Mouse (Mus musculus): Measurements from ENCODE around the gene Gigyf2. TPM values are rescaled to one million over a fixed set of nuclear protein-coding genes. Genes with fewer than 3 reads are reported as not detected.
"Not testable (repeated sequence)": the region's sequence is repeated elsewhere in the genome, so short reads cannot be mapped to it uniquely, and the experiment has no call there.

Gigyf2 gene
- polyA plus RNA-seq, 1 experiment from 2014 or later = 64.6 TPM

DNA sequence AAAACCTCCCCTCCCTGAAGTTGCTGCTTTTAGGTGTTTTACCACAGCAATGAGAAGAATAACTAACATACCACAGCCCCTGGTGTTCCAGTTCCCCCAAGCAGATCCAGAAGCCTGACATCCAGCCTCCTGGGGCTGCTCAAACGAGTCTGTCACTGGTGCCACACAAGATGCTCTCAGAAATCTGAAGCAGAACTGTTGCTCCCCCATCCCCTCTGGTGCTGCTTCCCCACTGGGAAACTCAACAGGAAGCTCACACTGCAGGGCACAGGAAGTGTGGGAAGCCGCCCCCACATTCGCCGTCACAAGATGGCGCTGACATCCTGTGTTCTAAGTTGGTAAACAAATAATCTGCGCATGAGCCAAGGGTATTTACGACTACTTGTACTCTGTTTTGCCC, 133.1 kb downstream of the Gigyf2 start:
- not testable (repeated sequence) for H3K4me1 ChIP-seq (ENCODE audit: control insufficient read depth, insufficient read depth, low read depth, low read length); H3K27me3 ChIP-seq (replicated peaks; ENCODE audit: control insufficient read depth, insufficient read depth, low read length); H3K4me2 ChIP-seq (ENCODE audit: low read length); H3K27ac ChIP-seq (ENCODE audit: low read depth, low read length); H3K9me3 ChIP-seq (ENCODE audit: control insufficient read depth, low read length); H3K36me3 ChIP-seq (ENCODE audit: control insufficient read depth, insufficient read depth, low read length); ATAC-seq; H3K4me3 ChIP-seq (ENCODE audit: low read length); H3K9ac ChIP-seq (ENCODE audit: low read depth, low read length)
- 84% methylated on average over 5 of the region's 7 CpGs for WGBS

DNA sequence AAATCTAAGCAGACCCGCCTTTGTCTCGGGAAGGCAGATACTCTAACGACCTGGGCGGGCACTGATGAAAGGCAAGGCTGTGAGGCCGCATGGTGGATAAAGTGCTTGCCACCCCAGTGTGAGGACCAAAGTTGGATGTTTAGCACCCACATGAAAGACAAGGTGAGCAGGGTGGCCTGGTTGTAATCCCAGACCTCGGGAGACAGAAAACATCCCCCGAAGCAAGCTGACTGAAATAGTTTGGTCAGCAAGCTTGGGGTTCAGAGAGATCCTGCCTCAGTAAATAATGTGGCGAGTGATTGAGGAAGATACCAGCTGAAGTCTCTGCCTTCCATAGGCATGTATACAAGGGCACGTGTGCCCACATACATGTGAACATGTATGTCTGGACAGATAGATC, 140.7 kb downstream of the Gigyf2 start:
- Histone ChIP-seq H3K4me2 (ENCODE audit: low read length) (no peak overlapping the region), H3K27ac (ENCODE audit: low read depth, low read length) (no peak overlapping the region), H3K9me3 (ENCODE audit: control insufficient read depth, low read length) (no peaks in the 10 kb centered on the region), H3K36me3 (ENCODE audit: control insufficient read depth, insufficient read depth, low read length) (no peaks in the 10 kb centered on the region), H3K4me1 (ENCODE audit: control insufficient read depth, insufficient read depth, low read depth, low read length) (no peaks in the 10 kb centered on the region), H3K4me3 (ENCODE audit: low read length) (no peak overlapping the region), H3K27me3 (replicated peaks; ENCODE audit: control insufficient read depth, insufficient read depth, low read length) (no peaks in the 10 kb centered on the region), H3K9ac (ENCODE audit: low read depth, low read length) (no peak overlapping the region)
- 85% methylated on average over 9 of the region's 9 CpGs for WGBS
- no peak for ATAC-seq

DNA sequence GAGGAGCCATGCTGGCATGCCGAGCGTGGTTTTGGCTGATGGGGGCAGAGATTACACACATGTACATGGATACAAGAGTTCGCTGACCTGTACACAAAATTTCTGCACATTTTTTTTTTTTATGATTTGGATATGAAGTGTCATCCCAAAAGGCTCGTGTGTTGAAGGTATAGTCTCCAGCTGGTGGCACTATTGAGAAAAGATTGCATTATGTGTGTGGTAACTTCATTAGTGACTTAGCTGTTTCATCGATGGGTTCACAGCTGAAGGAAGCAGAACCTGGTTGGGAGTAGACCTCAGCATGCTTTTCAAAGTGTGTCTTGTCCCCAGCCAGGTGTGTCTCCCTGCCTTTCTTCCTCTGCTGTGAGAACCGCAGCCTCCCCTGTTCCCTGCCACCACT, 141.5 kb downstream of the Gigyf2 start:
- Histone ChIP-seq H3K36me3 (ENCODE audit: control insufficient read depth, insufficient read depth, low read length) (no peaks in the 10 kb centered on the region), H3K4me3 (ENCODE audit: low read length) (no peak overlapping the region), H3K27ac (ENCODE audit: low read depth, low read length) (no peak overlapping the region), H3K9ac (ENCODE audit: low read depth, low read length) (no peak overlapping the region), H3K4me2 (ENCODE audit: low read length) (no peak overlapping the region), H3K9me3 (ENCODE audit: control insufficient read depth, low read length) (no peaks in the 10 kb centered on the region), H3K27me3 (replicated peaks; ENCODE audit: control insufficient read depth, insufficient read depth, low read length) (no peaks in the 10 kb centered on the region), H3K4me1 (ENCODE audit: control insufficient read depth, insufficient read depth, low read depth, low read length) (no peaks in the 10 kb centered on the region)
- no peak for ATAC-seq
- 78% methylated on average over 6 of the region's 6 CpGs for WGBS

- H3K27me3 ChIP-seq (replicated peaks; ENCODE audit: control insufficient read depth, insufficient read depth, low read length); H3K4me3 ChIP-seq (ENCODE audit: low read length); H3K4me1 ChIP-seq (ENCODE audit: control insufficient read depth, insufficient read depth, low read depth, low read length); H3K27ac ChIP-seq (ENCODE audit: low read depth, low read length); ATAC-seq; H3K9ac ChIP-seq (ENCODE audit: low read depth, low read length); H3K36me3 ChIP-seq (ENCODE audit: control insufficient read depth, insufficient read depth, low read length); H3K4me2 ChIP-seq (ENCODE audit: low read length); H3K9me3 ChIP-seq (ENCODE audit: control insufficient read depth, low read length): not testable (repeated sequence)
- 43% methylated on average over 10 of the region's 10 CpGs for WGBS
Observed at GRCm38 (mm10) chr1:87469971-87470370, 143.2 kb downstream of the Gigyf2 start, which contains the start of gene Snorc. Snorc (plus strand) TSS chr1:87470271.

- Histone ChIP-seq H3K27me3 (replicated peaks; ENCODE audit: control insufficient read depth, insufficient read depth, low read length) (peaks cover 4% of the 10 kb centered on the region; the same call in 1 of the 2 replicates), H3K9ac (ENCODE audit: low read depth, low read length) (no peak overlapping the region), H3K4me2 (ENCODE audit: low read length) (no peak overlapping the region), H3K9me3 (ENCODE audit: control insufficient read depth, low read length) (no peaks in the 10 kb centered on the region), H3K4me1 (ENCODE audit: control insufficient read depth, insufficient read depth, low read depth, low read length) (peaks cover 9% of the 10 kb centered on the region; the same call in 1 of the 2 replicates), H3K4me3 (ENCODE audit: low read length) (no peak overlapping the region), H3K27ac (ENCODE audit: low read depth, low read length) (no peak overlapping the region), H3K36me3 (ENCODE audit: control insufficient read depth, insufficient read depth, low read length) (no peaks in the 10 kb centered on the region)
- WGBS = 77% methylated on average over 7 of the region's 7 CpGs
- ATAC-seq = no peak
Observed at GRCm38 (mm10) chr1:87471914-87472313, 145.1 kb downstream of the Gigyf2 start.

DNA sequence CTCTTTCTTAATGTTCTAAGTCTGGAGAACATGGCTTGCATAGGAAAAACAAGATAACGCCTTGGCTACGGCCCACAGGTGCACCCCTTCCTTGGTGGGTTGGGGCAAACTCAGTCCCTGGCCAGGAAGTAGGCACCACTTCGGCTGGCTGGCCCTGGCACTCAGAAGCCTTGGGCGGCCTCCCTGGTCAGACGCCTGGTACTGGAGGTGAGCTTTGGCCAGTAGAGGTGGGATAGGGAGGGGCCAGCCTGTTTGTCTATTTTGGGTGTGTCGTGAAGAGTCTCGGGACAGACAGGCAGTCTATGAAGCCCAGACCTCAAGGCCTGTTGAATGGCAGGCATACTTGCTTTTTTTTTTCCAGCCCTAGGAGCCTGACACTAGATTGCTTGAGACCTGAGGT, 145.8 kb downstream of the Gigyf2 start:
- Histone ChIP-seq H3K4me1 (ENCODE audit: control insufficient read depth, insufficient read depth, low read depth, low read length) (peaks cover 9% of the 10 kb centered on the region; the same call in 1 of the 2 replicates), H3K27me3 (replicated peaks; ENCODE audit: control insufficient read depth, insufficient read depth, low read length) (peaks cover 4% of the 10 kb centered on the region; the same call in 1 of the 2 replicates), H3K27ac (ENCODE audit: low read depth, low read length) (no peak overlapping the region), H3K4me2 (ENCODE audit: low read length) (no peak overlapping the region), H3K4me3 (ENCODE audit: low read length) (no peak overlapping the region), H3K36me3 (ENCODE audit: control insufficient read depth, insufficient read depth, low read length) (no peaks in the 10 kb centered on the region), H3K9ac (ENCODE audit: low read depth, low read length) (no peak overlapping the region), H3K9me3 (ENCODE audit: control insufficient read depth, low read length) (no peaks in the 10 kb centered on the region)
- WGBS = 94% methylated on average over 7 of the region's 7 CpGs
- no peak for ATAC-seq

GRCm38 (mm10) chr1:87475076-87475895, 148.5 kb downstream of the Gigyf2 start:
- H3K4me1 ChIP-seq (ENCODE audit: control insufficient read depth, insufficient read depth, low read depth, low read length) = peaks cover 9% of the 10 kb centered on the region; the same call in 1 of the 2 replicates
- peak overlapping the region; percentile 89 for H3K4me2 ChIP-seq (ENCODE audit: low read length)
- H3K9me3 ChIP-seq (ENCODE audit: control insufficient read depth, low read length) = no peaks in the 10 kb centered on the region
- H3K27ac ChIP-seq (ENCODE audit: low read depth, low read length) = no peak overlapping the region
- 2% methylated on average over 40 of the region's 42 CpGs for WGBS
- H3K36me3 ChIP-seq (ENCODE audit: control insufficient read depth, insufficient read depth, low read length) = no peaks in the 10 kb centered on the region
- peak overlapping the region; percentile 42 for H3K4me3 ChIP-seq (ENCODE audit: low read length)
- peaks cover 4% of the 10 kb centered on the region; the same call in 1 of the 2 replicates for H3K27me3 ChIP-seq (replicated peaks; ENCODE audit: control insufficient read depth, insufficient read depth, low read length)
- ATAC-seq = peak; percentile 57
- H3K9ac ChIP-seq (ENCODE audit: low read depth, low read length) = peak overlapping the region; percentile 62

GRCm38 (mm10) chr1:87482546-87482945, 155.7 kb downstream of the Gigyf2 start:
- Histone ChIP-seq H3K4me3 (ENCODE audit: low read length) (no peak overlapping the region), H3K27ac (ENCODE audit: low read depth, low read length) (no peak overlapping the region), H3K27me3 (replicated peaks; ENCODE audit: control insufficient read depth, insufficient read depth, low read length) (no peaks in the 10 kb centered on the region), H3K9me3 (ENCODE audit: control insufficient read depth, low read length) (no peaks in the 10 kb centered on the region), H3K4me2 (ENCODE audit: low read length) (no peak overlapping the region), H3K9ac (ENCODE audit: low read depth, low read length) (no peak overlapping the region), H3K36me3 (ENCODE audit: control insufficient read depth, insufficient read depth, low read length) (0 out of 2 replicates have a peak, but pooled peaks cover 2% of the 10 kb centered on the region), H3K4me1 (ENCODE audit: control insufficient read depth, insufficient read depth, low read depth, low read length) (no peaks in the 10 kb centered on the region)
- ATAC-seq = no peak
- 78% methylated on average over 4 of the region's 4 CpGs for WGBS

GRCm38 (mm10) chr1:87486386-87486785, 159.6 kb downstream of the Gigyf2 start:
- no peak for ATAC-seq
- 60% methylated on average over 6 of the region's 6 CpGs for WGBS
- H3K36me3 ChIP-seq (ENCODE audit: control insufficient read depth, insufficient read depth, low read length) = 0 out of 2 replicates have a peak, but pooled peaks cover 2% of the 10 kb centered on the region

More at GRCm38 (mm10) chr1:87486386-87486785, 159.6 kb downstream of the Gigyf2 start:
- no peak overlapping the region for H3K4me3 ChIP-seq (ENCODE audit: low read length)
- H3K4me2 ChIP-seq (ENCODE audit: low read length) = no peak overlapping the region
- no peak overlapping the region for H3K9ac ChIP-seq (ENCODE audit: low read depth, low read length)
- no peaks in the 10 kb centered on the region for H3K9me3 ChIP-seq (ENCODE audit: control insufficient read depth, low read length)
- no peaks in the 10 kb centered on the region for H3K27me3 ChIP-seq (replicated peaks; ENCODE audit: control insufficient read depth, insufficient read depth, low read length)
- no peaks in the 10 kb centered on the region for H3K4me1 ChIP-seq (ENCODE audit: control insufficient read depth, insufficient read depth, low read depth, low read length)
- no peak overlapping the region for H3K27ac ChIP-seq (ENCODE audit: low read depth, low read length)
